Mouse (Mus musculus) bone marrow macrophage, adult 2 months (primary cell): ENCODE results near the gene Rgs9.

ENCODE experiments used
- CTCF ChIP-seq: IDR thresholded peaks from 2 replicates; pipeline ENCODE4 v1.5.1; 2012; ENCODE audit warnings: low read depth, mild to moderate bottlenecking, low read length, moderate library complexity
- POLR2A ChIP-seq: IDR thresholded peaks from 2 replicates; pipeline ENCODE4 v1.6.1; 2012; ENCODE audit warnings: mild to moderate bottlenecking, low read depth, low read length, borderline replicate concordance

DNA sequence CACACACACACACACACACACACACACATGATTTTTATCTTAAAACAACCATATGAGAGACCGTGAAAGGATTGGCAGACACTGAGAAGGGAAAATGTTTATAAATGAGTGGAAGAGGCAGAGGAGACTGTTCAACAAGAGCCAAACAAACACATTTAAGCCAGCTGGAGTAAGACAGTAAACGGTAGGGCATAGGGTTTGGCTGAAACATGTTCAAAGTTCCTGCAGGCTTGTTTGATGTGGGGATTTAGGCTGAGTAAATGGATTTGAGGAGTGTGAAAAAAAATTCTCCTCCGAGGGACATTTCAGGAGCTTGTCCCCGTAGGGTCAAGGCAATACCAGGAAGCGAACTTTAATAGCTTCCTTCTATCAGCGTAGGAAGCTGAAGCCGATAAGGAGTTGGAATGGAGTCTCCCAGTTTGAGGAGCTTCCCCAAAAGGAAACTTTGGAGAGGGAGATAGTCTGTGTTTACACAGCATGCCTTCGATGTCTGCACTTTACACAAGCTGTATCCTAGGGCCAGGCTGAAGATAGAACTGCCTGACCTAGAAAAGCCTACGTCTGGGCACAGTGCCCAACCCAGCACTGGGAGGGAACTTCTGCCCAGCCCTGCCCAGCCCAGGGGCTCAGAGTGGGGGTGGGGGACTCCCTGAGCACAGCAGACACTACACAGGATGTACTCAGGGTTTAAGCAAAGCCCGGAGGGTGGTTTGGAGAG, 49.5 kb upstream of the Rgs9 start:
- TF ChIP-seq CTCF, result no peak
- TF ChIP-seq POLR2A, result no peak
